8 mouse cellular contexts compared by ENCODE assay signal in the genomic region with DNA sequence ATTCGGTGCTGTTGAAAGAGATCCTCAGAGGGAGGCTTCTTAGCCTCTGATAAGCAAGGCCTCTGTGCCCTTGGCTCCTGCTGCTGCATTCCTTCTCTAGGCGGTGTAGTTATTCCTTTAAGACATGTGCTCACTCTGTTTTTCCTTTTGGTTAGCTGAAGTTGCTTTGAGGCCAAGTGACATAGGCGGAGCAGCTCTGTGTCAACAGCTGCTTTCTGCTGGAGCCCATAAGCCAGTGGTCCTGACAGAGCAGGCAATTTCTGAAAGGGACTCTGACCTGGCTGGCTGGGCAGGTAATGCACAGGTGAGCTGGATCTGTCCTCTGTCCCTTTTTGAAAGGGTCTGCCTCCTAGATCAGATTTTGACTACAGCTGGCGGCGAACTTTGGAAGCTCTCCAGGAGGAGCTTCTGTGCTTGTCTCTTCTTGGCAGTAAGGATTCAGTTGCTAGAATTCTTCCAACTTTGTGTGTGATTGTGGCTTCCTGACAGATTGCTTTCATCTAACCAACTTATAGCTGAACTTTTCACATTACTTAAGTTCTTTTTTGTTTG. TPM values are rescaled to one million over a fixed set of nuclear protein-coding genes. Genes with fewer than 3 reads are reported as not detected.
A peak's percentile ranks its signal among the peaks of the same experiment; 100 is the strongest.
DNase-seq lines count a peak whose midpoint lies in the region; ATAC-seq and TF ChIP-seq lines count a peak whose summit lies in the region.

No protein-coding gene starts in this region.

- no peak overlapping the region for H3K9ac ChIP-seq in hindbrain, postnatal 0 days (replicated peaks; ENCODE audit: low read length)
- H3K9ac ChIP-seq in heart, embryonic 15.5 days, result no peak overlapping the region
- H3K9ac ChIP-seq in midbrain, embryonic 13.5 days (replicated peaks), result no peak overlapping the region

- H3K27me3 ChIP-seq in hindbrain, postnatal 0 days (ENCODE audit: insufficient read depth, low read length), result no peaks in the 10 kb centered on the region
- no peaks in the 10 kb centered on the region for H3K27me3 ChIP-seq in hindbrain, embryonic 10.5 days (ENCODE audit: insufficient read depth, poor library complexity, severe bottlenecking)
- H3K27me3 ChIP-seq in heart, embryonic 15.5 days, result no peaks in the 10 kb centered on the region
- H3K27me3 ChIP-seq in midbrain, embryonic 13.5 days, result no peaks in the 10 kb centered on the region

- H3K4me1 ChIP-seq in hindbrain, postnatal 0 days (ENCODE audit: insufficient read depth, low read length), result peaks cover 6% of the 10 kb centered on the region; the same call in 1 of the 2 replicates
- H3K4me1 ChIP-seq in hindbrain, embryonic 10.5 days (replicated peaks), result no peaks in the 10 kb centered on the region
- H3K4me1 ChIP-seq in heart, embryonic 15.5 days (replicated peaks), result peaks cover 50% of the 10 kb centered on the region
- peaks cover 9% of the 10 kb centered on the region for H3K4me1 ChIP-seq in midbrain, embryonic 13.5 days (replicated peaks)

- H3K36me3 ChIP-seq in hindbrain, postnatal 0 days (ENCODE audit: insufficient read depth, low read length), result no peaks in the 10 kb centered on the region
- H3K36me3 ChIP-seq in hindbrain, embryonic 10.5 days, result peaks cover 8% of the 10 kb centered on the region; the same call in 1 of the 2 replicates
- H3K36me3 ChIP-seq in heart, embryonic 15.5 days, result no peaks in the 10 kb centered on the region
- H3K36me3 ChIP-seq in midbrain, embryonic 13.5 days, result peaks cover 3% of the 10 kb centered on the region; the same call in 1 of the 2 replicates

- no peak for ATAC-seq in hindbrain, postnatal 0 days
- ATAC-seq in heart, embryonic 15.5 days (replicated peaks; ENCODE audit: insufficient number of reproducible peaks, insufficient read depth, low FRiP score, low read depth), result no peak
- no peak for ATAC-seq in midbrain, embryonic 13.5 days
- ATAC-seq in inflammation-experienced regulatory T-cells, adult 6 months, result no peak

- 53% methylated on average over 5 of the region's 5 CpGs for WGBS in hindbrain, postnatal 0 days
- 80% methylated on average over 5 of the region's 5 CpGs for WGBS in hindbrain, embryonic 10.5 days
- 39% methylated on average over 5 of the region's 5 CpGs for WGBS in heart, embryonic 15.5 days
- WGBS in midbrain, embryonic 13.5 days, result 77% methylated on average over 5 of the region's 5 CpGs

- H3K27ac ChIP-seq in hindbrain, postnatal 0 days, result peak overlapping the region; percentile 49
- no peak overlapping the region for H3K27ac ChIP-seq in hindbrain, embryonic 10.5 days
- H3K27ac ChIP-seq in heart, embryonic 15.5 days, result peak overlapping the region; percentile 60
- no peak overlapping the region for H3K27ac ChIP-seq in midbrain, embryonic 13.5 days

- no peak for TF ChIP-seq CTCF in hindbrain, postnatal 0 days (IDR thresholded peaks at IDR 0.05; ENCODE audit: low read depth)

- no peaks in the 10 kb centered on the region for H3K9me3 ChIP-seq in hindbrain, postnatal 0 days (ENCODE audit: low read length)
- no peaks in the 10 kb centered on the region for H3K9me3 ChIP-seq in hindbrain, embryonic 10.5 days
- H3K9me3 ChIP-seq in heart, embryonic 15.5 days (replicated peaks), result no peaks in the 10 kb centered on the region
- H3K9me3 ChIP-seq in midbrain, embryonic 13.5 days, result no peaks in the 10 kb centered on the region

- H3K4me2 ChIP-seq in hindbrain, postnatal 0 days (ENCODE audit: low read depth, low read length), result no peak overlapping the region
- no peak overlapping the region for H3K4me2 ChIP-seq in heart, embryonic 15.5 days
- H3K4me2 ChIP-seq in midbrain, embryonic 13.5 days (replicated peaks), result no peak overlapping the region

- peak; percentile 56 for DNase-seq in hindbrain, postnatal 0 days (ENCODE audit: low spot score)
- DNase-seq in hindbrain, embryonic 10.5 days (ENCODE audit: low spot score), result no peak
- peak; percentile 40 to 64 for DNase-seq in cerebellum, postnatal 25 days
- DNase-seq in layer of hippocampus, adult 9-11 months, result peak; percentile 45
- DNase-seq in ovary, adult 18-20 months (ENCODE audit: low spot score), result peak; percentile 73

- no peak overlapping the region for H3K4me3 ChIP-seq in hindbrain, postnatal 0 days (ENCODE audit: low read length)
- no peak overlapping the region for H3K4me3 ChIP-seq in hindbrain, embryonic 10.5 days
- no peak overlapping the region for H3K4me3 ChIP-seq in heart, embryonic 15.5 days
- no peak overlapping the region for H3K4me3 ChIP-seq in midbrain, embryonic 13.5 days (replicated peaks)

RNA-seq across cellular contexts. Expression of a gene that starts 37.2 kb away (rescaled TPM):
- 21.3 and 26.3 TPM in 2 replicates for total RNA-seq in hindbrain, postnatal 0 days (2014; rRNA removed)
- 9.2 and 9.9 TPM in 2 replicates for polyA plus RNA-seq in hindbrain, postnatal 0 days (2015; fragmentation: Nextera tagmentation; extraction: Ambion mirVana)
- 15.6 and 15.9 TPM in 2 replicates for polyA plus RNA-seq in hindbrain, embryonic 10.5 days (2016; fragmentation: Nextera tagmentation; extraction: Ambion mirVana)
- polyA plus RNA-seq in heart, embryonic 15.5 days (2015; fragmentation: Nextera tagmentation; extraction: Ambion mirVana), result 16.4 and 19.6 TPM in 2 replicates
- polyA plus RNA-seq in midbrain, embryonic 13.5 days (2015; fragmentation: Nextera tagmentation; extraction: Ambion mirVana), result 13.0 and 14.5 TPM in 2 replicates
- 10 to 100 TPM; 21.2 to 32.8 (median 26.7) TPM for polyA plus RNA-seq in inflammation-experienced regulatory T-cells, adult 6 months (2017; shearing (Covaris generic))

Comparison
In these comparisons a context has a peak if more than half of its experiments do, and no peak if none do; other contexts are left out.
1. H3K27ac ChIP-seq: peak in hindbrain, postnatal 0 days (single experiment) and heart, embryonic 15.5 days (single experiment); none in hindbrain, embryonic 10.5 days (single experiment) and midbrain, embryonic 13.5 days (single experiment).